Mouse (Mus musculus) lung, postnatal 0 days (tissue): ENCODE results near the gene Tmem181a. TPM values are rescaled to one million over a fixed set of nuclear protein-coding genes. Genes with fewer than 3 reads are reported as not detected.
A peak's percentile ranks its signal among the peaks of the same experiment; 100 is the strongest.
"Not testable (repeated sequence)": the region's sequence is repeated elsewhere in the genome, so short reads cannot be mapped to it uniquely, and the experiment has no call there.

Experiments
- ATAC-seq: fragments of 200-750 bp; cut with Nextera tagmentation; 2 replicates; pipeline ENCODE4 v1.8.0; 2017; ENCODE audit warnings: moderate library complexity
- DNase-seq: peaks from one replicate; pipeline ENCODE4 v3.0.0-alpha.2; 2016; ENCODE audit warnings: low spot score
- H3K27ac ChIP-seq: fragments of 300-500 bp; sonication (generic); 2 replicates; pipeline ENCODE4 v1.5.1; 2014; ENCODE audit warnings: antibody characterized with exemption, mild to moderate bottlenecking, low read length, mixed read lengths
- H3K27me3 ChIP-seq: fragments of 300-500 bp; sonication (generic); replicated peaks from 2 replicates; pipeline ENCODE4 v1.6.1; 2014; ENCODE audit warnings: low read length, mixed read lengths; ENCODE audit not compliant: insufficient read depth
- H3K36me3 ChIP-seq: fragments of 300-500 bp; sonication (generic); 2 replicates; pipeline ENCODE4 v1.6.1; 2014; ENCODE audit warnings: low read length, mixed read lengths; ENCODE audit not compliant: insufficient read depth
- H3K4me1 ChIP-seq: fragments of 300-500 bp; sonication (generic); 2 replicates; pipeline ENCODE4 v1.6.1; 2014; ENCODE audit warnings: antibody characterized with exemption, low read depth, low read length, mixed read lengths; ENCODE audit not compliant: insufficient read depth
- H3K4me2 ChIP-seq: fragments of 300-500 bp; sonication (generic); replicated peaks from 2 replicates; pipeline ENCODE4 v1.6.1; 2014; ENCODE audit warnings: low read depth, mild to moderate bottlenecking, low read length, moderate library complexity, mixed read lengths
- H3K4me3 ChIP-seq: fragments of 300-500 bp; sonication (generic); 2 replicates; pipeline ENCODE4 v1.5.1; 2014; ENCODE audit warnings: low read depth, low read length
- H3K9ac ChIP-seq: fragments of 300-500 bp; sonication (generic); replicated peaks from 2 replicates; pipeline ENCODE4 v1.6.1; 2014; ENCODE audit warnings: low read depth, mild to moderate bottlenecking
- H3K9me3 ChIP-seq: fragments of 300-500 bp; sonication (generic); 2 replicates; pipeline ENCODE4 v1.6.1; 2016; ENCODE audit warnings: low read length, mixed read lengths
- CTCF ChIP-seq: IDR thresholded peaks from 2 replicates; pipeline ENCODE4 v1.5.1; 2016; ENCODE audit warnings: antibody characterized with exemption, mild to moderate bottlenecking
- EP300 ChIP-seq: IDR thresholded peaks from 2 replicates; pipeline ENCODE4 v1.6.1; 2016; ENCODE audit warnings: antibody characterized with exemption, mild to moderate bottlenecking, control low read depth
- WGBS: fragments of 180-500 bp; shearing (Covaris S2); extraction: QIAGEN DNeasy Blood & Tissue Kit; methylation state at CpG from one replicate; pipeline ENCODE4 v1.1.7; 2014; 5-methylcytosine and 5-hydroxymethylcytosine counted together
- polyA plus RNA-seq: library from polyadenylated mRNA; unstranded; fragments of >200 nt; fragmentation: Nextera tagmentation; extraction: Ambion mirVana; gene quantifications from 2 replicates; pipeline ENCODE4 v1.2.1, GENCODE M21; 2015

Tmem181a gene
- polyA plus RNA-seq, result 15.0 and 16.1 TPM in 2 replicates

GRCm38 (mm10) chr17:6256400-6257069 is at the start of gene Tmem181a:
Gene Tmem181a, plus strand, starts transcription at chr17:6256860.
- ATAC-seq, result peak; percentile 44
- H3K4me2 ChIP-seq, H3K4me3 ChIP-seq: not testable (repeated sequence)

GRCm38 (mm10) chr17:6211721-6212120 is 44.9 kb upstream of the Tmem181a start:
- DNase-seq (no peak), ATAC-seq (no peak)
- Histone ChIP-seq H3K9me3 (no peaks in the 10 kb centered on the region), H3K9ac (no peak overlapping the region), H3K36me3 (peaks cover 21% of the 10 kb centered on the region; the same call in 1 of the 2 replicates), H3K27me3 (no peaks in the 10 kb centered on the region), H3K27ac (no peak overlapping the region), H3K4me2 (no peak overlapping the region), H3K4me3 (no peak overlapping the region), H3K4me1 (no peaks in the 10 kb centered on the region)
- no peak for TF ChIP-seq EP300
- TF ChIP-seq CTCF, result no peak
- WGBS, result 68% methylated on average over 1 of the region's 1 CpGs

More at GRCm38 (mm10) chr17:6256400-6257069, at the start of gene Tmem181a:
- H3K27ac ChIP-seq, H3K27me3 ChIP-seq, DNase-seq, H3K4me1 ChIP-seq, H3K36me3 ChIP-seq, H3K9ac ChIP-seq, H3K9me3 ChIP-seq: not testable (repeated sequence)
- no CpG with 5 or more reads among the region's 51 CpGs for WGBS

GRCm38 (mm10) chr17:6215640-6216039 is 41.0 kb upstream of the Tmem181a start:
- 90% methylated on average over 4 of the region's 4 CpGs for WGBS
- H3K9ac ChIP-seq, result no peak overlapping the region
- H3K36me3 ChIP-seq, result peaks cover 21% of the 10 kb centered on the region; the same call in 1 of the 2 replicates
- no peak overlapping the region for H3K4me3 ChIP-seq
- DNase-seq (no peak), ATAC-seq (no peak)
- H3K27me3 ChIP-seq, result no peaks in the 10 kb centered on the region
- H3K9me3 ChIP-seq, result no peaks in the 10 kb centered on the region
- no peaks in the 10 kb centered on the region for H3K4me1 ChIP-seq
- no peak overlapping the region for H3K4me2 ChIP-seq
- no peak overlapping the region for H3K27ac ChIP-seq
- TF ChIP-seq CTCF (no peak), EP300 (no peak)

- H3K9me3 ChIP-seq, result no peaks in the 10 kb centered on the region
- H3K27ac ChIP-seq, result no peak overlapping the region
- no peak for TF ChIP-seq CTCF
- no peak for TF ChIP-seq EP300
- H3K4me1 ChIP-seq, result no peaks in the 10 kb centered on the region
- no peak overlapping the region for H3K9ac ChIP-seq
- no peak overlapping the region for H3K4me3 ChIP-seq
- no peak overlapping the region for H3K4me2 ChIP-seq
- DNase-seq (no peak), ATAC-seq (no peak)
- H3K27me3 ChIP-seq, result no peaks in the 10 kb centered on the region
- peaks cover 21% of the 10 kb centered on the region; the same call in 1 of the 2 replicates for H3K36me3 ChIP-seq
- 88% methylated on average over 10 of the region's 10 CpGs for WGBS
Measured at GRCm38 (mm10) chr17:6216514-6216913, 40.1 kb upstream of the Tmem181a start.

GRCm38 (mm10) chr17:6232633-6233032 is 24.0 kb upstream of the Tmem181a start:
- ATAC-seq, H3K27me3 ChIP-seq, H3K4me2 ChIP-seq, H3K4me3 ChIP-seq, H3K9me3 ChIP-seq, H3K36me3 ChIP-seq, H3K4me1 ChIP-seq, H3K9ac ChIP-seq, DNase-seq, H3K27ac ChIP-seq: not testable (repeated sequence)
- no CpG with 5 or more reads among the region's 7 CpGs for WGBS

- H3K36me3 ChIP-seq, H3K9me3 ChIP-seq, H3K27ac ChIP-seq, H3K27me3 ChIP-seq, H3K4me2 ChIP-seq, H3K9ac ChIP-seq, H3K4me1 ChIP-seq, ATAC-seq, DNase-seq, H3K4me3 ChIP-seq: not testable (repeated sequence)
- WGBS, result 71% methylated on average over 1 of the region's 1 CpGs
Measured at GRCm38 (mm10) chr17:6251298-6251697, 5.4 kb upstream of the Tmem181a start.

- not testable (repeated sequence) for H3K4me3 ChIP-seq, H3K9me3 ChIP-seq, H3K36me3 ChIP-seq, H3K27me3 ChIP-seq, ATAC-seq, H3K4me1 ChIP-seq, H3K9ac ChIP-seq, H3K4me2 ChIP-seq, H3K27ac ChIP-seq
- WGBS, result 1% methylated on average over 13 of the region's 20 CpGs
- DNase-seq, result peak; percentile 0
Measured at GRCm38 (mm10) chr17:6257070-6257456, 403 bp downstream of the Tmem181a start.

GRCm38 (mm10) chr17:6269876-6270831 is 13.5 kb downstream of the Tmem181a start:
- not testable (repeated sequence) for H3K9me3 ChIP-seq, H3K36me3 ChIP-seq, H3K27me3 ChIP-seq, H3K4me1 ChIP-seq, H3K27ac ChIP-seq
- 0 out of 2 replicates have a peak overlapping the region, but pooled peaks have one; percentile 29 for H3K9ac ChIP-seq
- ATAC-seq (peak; percentile 96), DNase-seq (peak; percentile 4)
- 2% methylated on average over 37 of the region's 84 CpGs for WGBS
- peak overlapping the region; percentile 47 for H3K4me3 ChIP-seq
- peak overlapping the region; percentile 62 for H3K4me2 ChIP-seq

- not testable (repeated sequence) for H3K4me1 ChIP-seq, H3K36me3 ChIP-seq, H3K9me3 ChIP-seq, H3K27me3 ChIP-seq, H3K27ac ChIP-seq
- under 1% methylated on average over 23 of the region's 25 CpGs for WGBS
- Histone ChIP-seq H3K4me2 (peak overlapping the region; percentile 62), H3K4me3 (peak overlapping the region; percentile 47), H3K9ac (0 out of 2 replicates have a peak overlapping the region, but pooled peaks have one; percentile 29)
- DNase-seq (peak; percentile 20), ATAC-seq (peak; percentile 23)
Measured at GRCm38 (mm10) chr17:6270840-6271239, 14.2 kb downstream of the Tmem181a start.
